Mouse (Mus musculus): Measurements from ENCODE around the gene Arhgap10. TPM values are rescaled to one million over a fixed set of nuclear protein-coding genes. Genes with fewer than 3 reads are reported as not detected.

Gene Arhgap10
- polyA plus RNA-seq, 1 experiment from 2014 or later: 24.8 TPM

GRCm38 (mm10) chr8:77511750-77512493, 5.8 kb downstream of the Arhgap10 start:
- Histone ChIP-seq H3K9ac (no peak overlapping the region), H3K36me3 (no peaks in the 10 kb centered on the region), H3K27ac (no peak overlapping the region), H3K27me3 (no peaks in the 10 kb centered on the region), H3K9me3 (no peaks in the 10 kb centered on the region), H3K4me2 (replicated peaks) (no peak overlapping the region), H3K4me3 (no peak overlapping the region), H3K4me1 (peaks cover 46% of the 10 kb centered on the region)
- no peak for ATAC-seq (ENCODE audit: insufficient number of reproducible peaks, insufficient read depth, low FRiP score, low TSS enrichment)
- 37% methylated on average over 13 of the region's 13 CpGs for WGBS

- Histone ChIP-seq H3K4me1 (peaks cover 32% of the 10 kb centered on the region), H3K9ac (no peak overlapping the region), H3K27me3 (no peaks in the 10 kb centered on the region), H3K9me3 (no peaks in the 10 kb centered on the region), H3K36me3 (no peaks in the 10 kb centered on the region), H3K4me2 (replicated peaks) (no peak overlapping the region), H3K27ac (no peak overlapping the region), H3K4me3 (no peak overlapping the region)
- no peak for ATAC-seq (ENCODE audit: insufficient number of reproducible peaks, insufficient read depth, low FRiP score, low TSS enrichment)
- WGBS: 78% methylated on average over 3 of the region's 3 CpGs
These were observed 7.3 kb downstream of the Arhgap10 start for GRCm38 (mm10) chr8:77510426-77510825.

GRCm38 (mm10) chr8:77509044-77509443, 8.7 kb downstream of the Arhgap10 start:
- Histone ChIP-seq H3K9ac (no peak overlapping the region), H3K4me2 (replicated peaks) (no peak overlapping the region), H3K4me1 (peaks cover 27% of the 10 kb centered on the region), H3K4me3 (no peak overlapping the region), H3K27me3 (no peaks in the 10 kb centered on the region), H3K9me3 (no peaks in the 10 kb centered on the region), H3K27ac (no peak overlapping the region), H3K36me3 (no peaks in the 10 kb centered on the region)
- WGBS: 87% methylated on average over 7 of the region's 7 CpGs
- ATAC-seq (ENCODE audit: insufficient number of reproducible peaks, insufficient read depth, low FRiP score, low TSS enrichment): no peak

GRCm38 (mm10) chr8:77507510-77508035, 10.2 kb downstream of the Arhgap10 start:
- Histone ChIP-seq H3K4me3 (no peak overlapping the region), H3K4me1 (peaks cover 14% of the 10 kb centered on the region), H3K9me3 (no peaks in the 10 kb centered on the region), H3K36me3 (no peaks in the 10 kb centered on the region), H3K4me2 (replicated peaks) (no peak overlapping the region), H3K9ac (no peak overlapping the region), H3K27me3 (no peaks in the 10 kb centered on the region), H3K27ac (no peak overlapping the region)
- 83% methylated on average over 10 of the region's 10 CpGs for WGBS
- ATAC-seq (ENCODE audit: insufficient number of reproducible peaks, insufficient read depth, low FRiP score, low TSS enrichment): no peak

GRCm38 (mm10) chr8:77506539-77506938, 11.2 kb downstream of the Arhgap10 start:
- H3K4me1 ChIP-seq: 0 out of 2 replicates have a peak, but pooled peaks cover 5% of the 10 kb centered on the region
- H3K9me3 ChIP-seq: no peaks in the 10 kb centered on the region
- H3K4me2 ChIP-seq (replicated peaks): no peak overlapping the region
- no peaks in the 10 kb centered on the region for H3K27me3 ChIP-seq
- no peak overlapping the region for H3K4me3 ChIP-seq
- WGBS: 89% methylated on average over 7 of the region's 7 CpGs
- H3K36me3 ChIP-seq: no peaks in the 10 kb centered on the region
- H3K27ac ChIP-seq: no peak overlapping the region
- no peak overlapping the region for H3K9ac ChIP-seq
- no peak for ATAC-seq (ENCODE audit: insufficient number of reproducible peaks, insufficient read depth, low FRiP score, low TSS enrichment)

- H3K4me2 ChIP-seq (replicated peaks): no peak overlapping the region
- no peak overlapping the region for H3K27ac ChIP-seq
- ATAC-seq (ENCODE audit: insufficient number of reproducible peaks, insufficient read depth, low FRiP score, low TSS enrichment): no peak
- no peak overlapping the region for H3K9ac ChIP-seq
- H3K27me3 ChIP-seq: no peaks in the 10 kb centered on the region
- WGBS: 87% methylated on average over 6 of the region's 6 CpGs
- H3K4me3 ChIP-seq: no peak overlapping the region
- H3K9me3 ChIP-seq: no peaks in the 10 kb centered on the region
- 0 out of 2 replicates have a peak, but pooled peaks cover 3% of the 10 kb centered on the region for H3K4me1 ChIP-seq
- no peaks in the 10 kb centered on the region for H3K36me3 ChIP-seq
These were observed 15.2 kb downstream of the Arhgap10 start for GRCm38 (mm10) chr8:77502547-77502946.

- no peak for ATAC-seq (ENCODE audit: insufficient number of reproducible peaks, insufficient read depth, low FRiP score, low TSS enrichment)
- Histone ChIP-seq H3K27ac (no peak overlapping the region), H3K27me3 (no peaks in the 10 kb centered on the region), H3K9ac (no peak overlapping the region), H3K4me1 (peaks cover 3% of the 10 kb centered on the region; the same call in 1 of the 2 replicates), H3K4me2 (replicated peaks) (no peak overlapping the region), H3K4me3 (no peak overlapping the region), H3K9me3 (no peaks in the 10 kb centered on the region), H3K36me3 (no peaks in the 10 kb centered on the region)
- WGBS: 84% methylated on average over 8 of the region's 8 CpGs
These were observed 16.6 kb downstream of the Arhgap10 start for GRCm38 (mm10) chr8:77501131-77501530.

- H3K4me2 ChIP-seq (replicated peaks): no peak overlapping the region
- H3K27ac ChIP-seq: no peak overlapping the region
- H3K36me3 ChIP-seq: no peaks in the 10 kb centered on the region
- ATAC-seq (ENCODE audit: insufficient number of reproducible peaks, insufficient read depth, low FRiP score, low TSS enrichment): no peak
- peaks cover 4% of the 10 kb centered on the region; the same call in 1 of the 2 replicates for H3K4me1 ChIP-seq
- 92% methylated on average over 3 of the region's 3 CpGs for WGBS
- H3K27me3 ChIP-seq: no peaks in the 10 kb centered on the region
- no peaks in the 10 kb centered on the region for H3K9me3 ChIP-seq
- H3K9ac ChIP-seq: no peak overlapping the region
- no peak overlapping the region for H3K4me3 ChIP-seq
These were observed 17.5 kb downstream of the Arhgap10 start for GRCm38 (mm10) chr8:77500264-77500663.

- Histone ChIP-seq H3K27ac (no peak overlapping the region), H3K4me3 (no peak overlapping the region), H3K27me3 (no peaks in the 10 kb centered on the region), H3K4me2 (replicated peaks) (no peak overlapping the region), H3K4me1 (peaks cover 4% of the 10 kb centered on the region; the same call in 1 of the 2 replicates), H3K9ac (no peak overlapping the region), H3K9me3 (no peaks in the 10 kb centered on the region), H3K36me3 (no peaks in the 10 kb centered on the region)
- ATAC-seq (ENCODE audit: insufficient number of reproducible peaks, insufficient read depth, low FRiP score, low TSS enrichment): no peak
- 79% methylated on average over 2 of the region's 2 CpGs for WGBS
These were observed 20.3 kb downstream of the Arhgap10 start for GRCm38 (mm10) chr8:77497442-77497841.

GRCm38 (mm10) chr8:77496253-77496652, 21.5 kb downstream of the Arhgap10 start:
- no peak overlapping the region for H3K4me2 ChIP-seq (replicated peaks)
- H3K27ac ChIP-seq: no peak overlapping the region
- H3K4me3 ChIP-seq: no peak overlapping the region
- peaks cover 4% of the 10 kb centered on the region; the same call in 1 of the 2 replicates for H3K4me1 ChIP-seq
- H3K9ac ChIP-seq: no peak overlapping the region
- H3K9me3 ChIP-seq: no peaks in the 10 kb centered on the region
- H3K27me3 ChIP-seq: no peaks in the 10 kb centered on the region
- ATAC-seq (ENCODE audit: insufficient number of reproducible peaks, insufficient read depth, low FRiP score, low TSS enrichment): no peak
- no peaks in the 10 kb centered on the region for H3K36me3 ChIP-seq
- 88% methylated on average over 1 of the region's 1 CpGs for WGBS

- H3K9ac ChIP-seq: no peak overlapping the region
- WGBS: 77% methylated on average over 10 of the region's 10 CpGs
- H3K36me3 ChIP-seq: no peaks in the 10 kb centered on the region
- H3K4me1 ChIP-seq: peaks cover 9% of the 10 kb centered on the region; the same call in 1 of the 2 replicates
- H3K27me3 ChIP-seq: no peaks in the 10 kb centered on the region
- no peak overlapping the region for H3K4me3 ChIP-seq
- no peak for ATAC-seq (ENCODE audit: insufficient number of reproducible peaks, insufficient read depth, low FRiP score, low TSS enrichment)
- no peaks in the 10 kb centered on the region for H3K9me3 ChIP-seq
- no peak overlapping the region for H3K4me2 ChIP-seq (replicated peaks)
- no peak overlapping the region for H3K27ac ChIP-seq
These were observed 23.1 kb downstream of the Arhgap10 start for GRCm38 (mm10) chr8:77494376-77495328.
